Mouse (Mus musculus) erythroblast, embryonic 14.5 days (primary cell): Measurements from ENCODE around the gene Heatr9.

ENCODE experiments used
- GATA1 ChIP-seq: IDR thresholded peaks from 2 replicates; pipeline ENCODE4 v1.6.1; 2012; ENCODE audit warnings: low read length, inconsistent platforms, mixed read lengths
- TAL1 ChIP-seq: IDR thresholded peaks from 3 replicates; pipeline ENCODE4 v1.6.1; 2012; ENCODE audit warnings: low read length, inconsistent platforms, mixed read lengths

DNA sequence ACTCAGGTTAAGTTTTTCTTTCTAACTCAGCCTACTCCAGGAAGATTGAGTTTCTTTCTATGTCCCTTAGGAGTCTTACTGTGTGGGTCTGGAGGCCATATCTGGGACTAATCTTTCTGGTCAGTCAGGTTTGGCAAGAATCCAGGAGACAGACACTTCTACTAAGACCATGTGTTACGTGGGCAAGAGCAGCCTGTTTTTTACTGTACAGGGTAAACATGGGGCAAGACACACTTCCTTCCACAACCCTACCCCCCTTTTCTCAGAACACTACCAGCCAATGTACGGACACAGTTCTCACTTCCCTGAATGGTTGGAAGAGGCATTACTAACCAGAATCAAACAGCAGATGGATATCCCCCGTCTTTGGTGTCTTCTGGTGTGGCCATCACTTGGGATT lies 22.2 kb upstream of the Heatr9 start:
- TF ChIP-seq TAL1: no peak
- no peak for TF ChIP-seq GATA1
